In genomic region chr1:182255031-182255430, GRCm38 (mm10) we compare ENCODE assay signal across 11 mouse cellular contexts. TPM values are rescaled to one million over a fixed set of nuclear protein-coding genes. Genes with fewer than 3 reads are reported as not detected.
A peak's percentile ranks its signal among the peaks of the same experiment; 100 is the strongest.
DNase-seq lines count a peak whose midpoint lies in the region; ATAC-seq and TF ChIP-seq lines count a peak whose summit lies in the region.
"Had no signal": no experiment of that assay in that cellular context is flagged by ENCODE, and none has a peak within 500 bp of the region (broad histone marks: within the 10 kb centered on the region; RNA-seq: fewer than 3 reads in every experiment).

No protein-coding gene starts in this region.

- peak; percentile 32 for ATAC-seq in intestine, embryonic 16.5 days
- ATAC-seq in intestine, embryonic 15.5 days: no peak
- ATAC-seq in inflammation-experienced regulatory T-cells, adult 6 months: peak; percentile 72
- ATAC-seq in midbrain, postnatal 0 days (ENCODE audit: low FRiP score): no peak
- no peak for ATAC-seq in forebrain, postnatal 0 days

- no peaks in the 10 kb centered on the region for H3K9me3 ChIP-seq in intestine, embryonic 16.5 days (ENCODE audit: control insufficient read depth, low read length)
- H3K9me3 ChIP-seq in intestine, embryonic 15.5 days: no peaks in the 10 kb centered on the region
- no peaks in the 10 kb centered on the region for H3K9me3 ChIP-seq in midbrain, postnatal 0 days (ENCODE audit: low read length)
- H3K9me3 ChIP-seq in forebrain, postnatal 0 days (ENCODE audit: low read length): 0 out of 2 replicates have a peak, but pooled peaks cover 3% of the 10 kb centered on the region

- no peaks in the 10 kb centered on the region for H3K4me1 ChIP-seq in intestine, embryonic 16.5 days (ENCODE audit: control insufficient read depth, insufficient read depth, low read length)
- H3K4me1 ChIP-seq in intestine, embryonic 15.5 days (replicated peaks): no peaks in the 10 kb centered on the region
- no peaks in the 10 kb centered on the region for H3K4me1 ChIP-seq in midbrain, postnatal 0 days (ENCODE audit: insufficient read depth, low read length)
- H3K4me1 ChIP-seq in forebrain, postnatal 0 days (ENCODE audit: insufficient read depth): no peaks in the 10 kb centered on the region

- H3K4me3 ChIP-seq in intestine, embryonic 16.5 days (ENCODE audit: low read length): no peak overlapping the region
- no peak overlapping the region for H3K4me3 ChIP-seq in intestine, embryonic 15.5 days (replicated peaks)
- no peak overlapping the region for H3K4me3 ChIP-seq in midbrain, postnatal 0 days (ENCODE audit: low read depth, low read length)
- H3K4me3 ChIP-seq in forebrain, postnatal 0 days (ENCODE audit: low read depth, low read length): no peak overlapping the region
- H3K4me3 ChIP-seq: myocyte had no signal

- no peaks in the 10 kb centered on the region for H3K27me3 ChIP-seq in intestine, embryonic 16.5 days (replicated peaks; ENCODE audit: control insufficient read depth, insufficient read depth, low read length)
- no peaks in the 10 kb centered on the region for H3K27me3 ChIP-seq in intestine, embryonic 15.5 days (replicated peaks)
- H3K27me3 ChIP-seq in midbrain, postnatal 0 days (ENCODE audit: insufficient read depth, low read length): no peaks in the 10 kb centered on the region
- H3K27me3 ChIP-seq in forebrain, postnatal 0 days (ENCODE audit: insufficient read depth, low read length): no peaks in the 10 kb centered on the region

- TF ChIP-seq CTCF in midbrain, postnatal 0 days (IDR thresholded peaks at IDR 0.05): no peak
- no peak for TF ChIP-seq CTCF in forebrain, postnatal 0 days (IDR thresholded peaks at IDR 0.05; ENCODE audit: low read depth)

- no peak overlapping the region for H3K9ac ChIP-seq in intestine, embryonic 16.5 days (ENCODE audit: low read depth, low read length)
- no peak overlapping the region for H3K9ac ChIP-seq in intestine, embryonic 15.5 days
- no peak overlapping the region for H3K9ac ChIP-seq in midbrain, postnatal 0 days (replicated peaks; ENCODE audit: low read length, poor library complexity, severe bottlenecking)
- H3K9ac ChIP-seq in forebrain, postnatal 0 days: no peak overlapping the region

- no peaks in the 10 kb centered on the region for H3K36me3 ChIP-seq in intestine, embryonic 16.5 days (ENCODE audit: control insufficient read depth, insufficient read depth, low read length)
- no peaks in the 10 kb centered on the region for H3K36me3 ChIP-seq in intestine, embryonic 15.5 days
- H3K36me3 ChIP-seq in midbrain, postnatal 0 days (ENCODE audit: insufficient read depth, low read length): no peaks in the 10 kb centered on the region
- no peaks in the 10 kb centered on the region for H3K36me3 ChIP-seq in forebrain, postnatal 0 days (ENCODE audit: insufficient read depth)

- no peak overlapping the region for H3K27ac ChIP-seq in intestine, embryonic 16.5 days (ENCODE audit: low read length)
- H3K27ac ChIP-seq in intestine, embryonic 15.5 days: no peak overlapping the region
- no peak overlapping the region for H3K27ac ChIP-seq in midbrain, postnatal 0 days (ENCODE audit: low read depth, low read length)
- H3K27ac ChIP-seq in forebrain, postnatal 0 days (ENCODE audit: low read depth, low read length): no peak overlapping the region

- DNase-seq in natural killer cell, adult 2 months (ENCODE audit: low spot score in 2 of 2): peak; percentile 66 to 67
- peak; percentile 9 to 24 for DNase-seq in thymus, postnatal 10 days (ENCODE audit: low spot score in 2 of 2)
- DNase-seq in midbrain, postnatal 0 days (ENCODE audit: low spot score): no peak
- DNase-seq in forebrain, postnatal 0 days: no peak
- DNase-seq in urinary bladder, adult 2 months (ENCODE audit: low spot score): no peak
- DNase-seq: cerebellum, adult 11 months; kidney, postnatal 14 days had no signal

- WGBS in intestine, embryonic 16.5 days: 85% methylated on average over 11 of the region's 11 CpGs
- WGBS in intestine, embryonic 15.5 days: 77% methylated on average over 11 of the region's 11 CpGs
- WGBS in midbrain, postnatal 0 days: 89% methylated on average over 11 of the region's 11 CpGs
- 91% methylated on average over 11 of the region's 11 CpGs for WGBS in forebrain, postnatal 0 days

- no peak overlapping the region for H3K4me2 ChIP-seq in intestine, embryonic 16.5 days (ENCODE audit: low read depth, low read length)
- no peak overlapping the region for H3K4me2 ChIP-seq in intestine, embryonic 15.5 days (replicated peaks)
- H3K4me2 ChIP-seq in midbrain, postnatal 0 days (ENCODE audit: low read depth, low read length, poor library complexity, severe bottlenecking): no peak overlapping the region
- H3K4me2 ChIP-seq in forebrain, postnatal 0 days (ENCODE audit: low read depth): no peak overlapping the region

RNA-seq across cellular contexts. Expression of gene Degs1, which starts 27.6 kb away (rescaled TPM):
- 126 and 129 TPM in 2 replicates for polyA plus RNA-seq in intestine, embryonic 16.5 days (2015; fragmentation: Nextera tagmentation; extraction: Ambion mirVana)
- 120 and 131 TPM in 2 replicates for polyA plus RNA-seq in intestine, embryonic 15.5 days (2015; fragmentation: Nextera tagmentation; extraction: Ambion mirVana)
- 100 to 1,000 TPM in 1 of 3 experiments, 10 to 100 TPM in 2; 80.0 to 164 (median 87.5) TPM for polyA plus RNA-seq in inflammation-experienced regulatory T-cells, adult 6 months (2017; shearing (Covaris generic))
- total RNA-seq in midbrain, postnatal 0 days (2014; rRNA removed): 83.0 and 97.7 TPM in 2 replicates
- 107 and 112 TPM in 2 replicates for polyA plus RNA-seq in midbrain, postnatal 0 days (2015; fragmentation: Nextera tagmentation; extraction: Ambion mirVana)
- total RNA-seq in forebrain, postnatal 0 days (2014; rRNA removed): 55.5 and 62.5 TPM in 2 replicates
- 76.1 and 87.2 TPM in 2 replicates for polyA plus RNA-seq in forebrain, postnatal 0 days (2015; fragmentation: Nextera tagmentation; extraction: Ambion mirVana)
- polyA plus RNA-seq in urinary bladder, adult 2 months (2012; rRNA removed): 71.9 and 84.2 TPM in 2 replicates

Comparison
In these comparisons a context has a peak if more than half of its experiments do, and no peak if none do; other contexts are left out.
1. ATAC-seq: peak in intestine, embryonic 16.5 days (single experiment) and inflammation-experienced regulatory T-cells, adult 6 months (single experiment); none in intestine, embryonic 15.5 days (single experiment), midbrain, postnatal 0 days (single experiment) and forebrain, postnatal 0 days (single experiment).
2. DNase-seq: peak in natural killer cell, adult 2 months (2 of 2) and thymus, postnatal 10 days (2 of 2); none in midbrain, postnatal 0 days (single experiment), forebrain, postnatal 0 days (single experiment) and urinary bladder, adult 2 months (single experiment).